Mouse (Mus musculus) limb, embryonic 14.5 days (tissue): ENCODE results near the gene Pprc1. TPM values are rescaled to one million over a fixed set of nuclear protein-coding genes. Genes with fewer than 3 reads are reported as not detected.

ENCODE experiments used
- ATAC-seq: fragments of 200-750 bp; cut with Nextera tagmentation; 2 replicates; pipeline ENCODE4 v1.8.0; 2017; ENCODE audit warnings: low read depth, moderate number of reproducible peaks, moderate TSS enrichment; ENCODE audit not compliant: low FRiP score
- DNase-seq: peaks from one replicate; pipeline ENCODE4 v3.0.0-alpha.2; 2015; ENCODE audit warnings: low spot score
- H3K27ac ChIP-seq: fragments of 300-500 bp; sonication (generic); replicated peaks from 2 replicates; pipeline ENCODE4 v1.5.1; 2014; ENCODE audit warnings: low read depth, mild to moderate bottlenecking, low read length, moderate library complexity, mixed read lengths
- H3K27me3 ChIP-seq: fragments of 300-500 bp; sonication (generic); 2 replicates; pipeline ENCODE4 v1.6.1; 2014; ENCODE audit warnings: low read length, mixed read lengths; ENCODE audit not compliant: control insufficient read depth, insufficient read depth
- H3K36me3 ChIP-seq: fragments of 300-500 bp; sonication (generic); 2 replicates; pipeline ENCODE4 v1.6.1; 2014; ENCODE audit warnings: mild to moderate bottlenecking, low read length, moderate library complexity, mixed read lengths; ENCODE audit not compliant: control insufficient read depth, insufficient read depth
- H3K4me1 ChIP-seq: fragments of 300-500 bp; sonication (generic); 2 replicates; pipeline ENCODE4 v1.6.1; 2014; ENCODE audit warnings: antibody characterized with exemption, low read length, mixed read lengths; ENCODE audit not compliant: control insufficient read depth, insufficient read depth
- H3K4me2 ChIP-seq: fragments of 300-500 bp; sonication (generic); replicated peaks from 2 replicates; pipeline ENCODE4 v1.6.1; 2014; ENCODE audit warnings: low read depth, mild to moderate bottlenecking, low read length, moderate library complexity; ENCODE audit not compliant: severe bottlenecking
- H3K4me3 ChIP-seq: fragments of 300-500 bp; sonication (generic); replicated peaks from 2 replicates; pipeline ENCODE4 v1.5.1; 2014; ENCODE audit warnings: low read length
- H3K9ac ChIP-seq: fragments of 300-500 bp; sonication (generic); 2 replicates; pipeline ENCODE4 v1.6.1; 2014; ENCODE audit warnings: mild to moderate bottlenecking, low read depth, low read length, moderate library complexity; ENCODE audit not compliant: severe bottlenecking
- H3K9me3 ChIP-seq: fragments of 300-500 bp; sonication (generic); 2 replicates; pipeline ENCODE4 v1.6.1; 2016; ENCODE audit warnings: low read length; ENCODE audit not compliant: control insufficient read depth
- POLR2A ChIP-seq: fragments of 200-500 bp; IDR thresholded peaks from 2 replicates; pipeline ENCODE4 v1.8.0; 2012; ENCODE audit warnings: inconsistent platforms, mild to moderate bottlenecking, moderate library complexity, borderline replicate concordance; ENCODE audit not compliant: insufficient read depth, insufficient read length; ENCODE audit errors: extremely low read depth
- WGBS: fragments of 180-500 bp; shearing (Covaris S2); extraction: QIAGEN DNeasy Blood & Tissue Kit; methylation state at CpG from one replicate; pipeline ENCODE4 v1.1.7; 2014; 5-methylcytosine and 5-hydroxymethylcytosine counted together
- polyA plus RNA-seq, 2 experiments: library from polyadenylated mRNA; depleted of rRNA in 1 of 2; stranded (reverse) in 1 of 2; unstranded in 1 of 2; fragments of >200 nt; fragmentation: Nextera tagmentation in 1 of 2; extraction: Ambion mirVana in 1 of 2; gene quantifications; 2 replicates each; pipeline versions ENCODE4 v1.2.1 to v1.2.3; 2012 to 2014

Pprc1 gene
- polyA plus RNA-seq, 2 experiments = 40.5 to 61.5 TPM

- Histone ChIP-seq H3K36me3 (peaks cover 61% of the 10 kb centered on the region), H3K4me2 (peak within 1 kb of the TSS; percentile 73), H3K27me3 (no peaks in the 10 kb centered on the region), H3K27ac (peak within 1 kb of the TSS; percentile 75), H3K9me3 (no peaks in the 10 kb centered on the region), H3K4me1 (peaks cover 6% of the 10 kb centered on the region; the same call in 1 of the 2 replicates), H3K9ac (peak within 1 kb of the TSS; percentile 73), H3K4me3 (peak within 1 kb of the TSS; percentile 84)
- under 1% methylated on average over 66 of the region's 66 CpGs for WGBS
- ATAC-seq (peak; percentile 96), DNase-seq (peak; percentile 97)
- TF ChIP-seq POLR2A = 0 out of 2 replicates have a peak, but pooled peaks have one; percentile 54
These were observed 31.2 kb downstream of the Pprc1 start, which contains the start of gene Nolc1 for GRCm38 (mm10) chr19:46075616-46076607. Gene Nolc1, plus strand, starts transcription at chr19:46075863.

- Histone ChIP-seq H3K9ac (no peak overlapping the region), H3K4me2 (no peak overlapping the region), H3K9me3 (no peaks in the 10 kb centered on the region), H3K27me3 (no peaks in the 10 kb centered on the region), H3K36me3 (peaks cover 61% of the 10 kb centered on the region), H3K27ac (no peak overlapping the region), H3K4me1 (peaks cover 6% of the 10 kb centered on the region; the same call in 1 of the 2 replicates), H3K4me3 (no peak overlapping the region)
- DNase-seq (no peak), ATAC-seq (no peak)
- TF ChIP-seq POLR2A = no peak
- 66% methylated on average over 3 of the region's 3 CpGs for WGBS
These were observed 33.8 kb downstream of the Pprc1 start for GRCm38 (mm10) chr19:46078535-46078934.

GRCm38 (mm10) chr19:46085185-46085584, 40.5 kb downstream of the Pprc1 start:
- Histone ChIP-seq H3K4me1 (no peaks in the 10 kb centered on the region), H3K36me3 (peaks cover 54% of the 10 kb centered on the region), H3K4me2 (no peak overlapping the region), H3K4me3 (no peak overlapping the region), H3K9ac (no peak overlapping the region), H3K27ac (no peak overlapping the region), H3K9me3 (no peaks in the 10 kb centered on the region), H3K27me3 (no peaks in the 10 kb centered on the region)
- DNase-seq (no peak), ATAC-seq (no peak)
- 95% methylated on average over 8 of the region's 8 CpGs for WGBS
- TF ChIP-seq POLR2A = no peak

GRCm38 (mm10) chr19:46086337-46086736, 41.7 kb downstream of the Pprc1 start:
- no peaks in the 10 kb centered on the region for H3K27me3 ChIP-seq
- DNase-seq = peak; percentile 13
- WGBS = 59% methylated on average over 3 of the region's 3 CpGs

GRCm38 (mm10) chr19:46087871-46088270, 43.2 kb downstream of the Pprc1 start:
- Histone ChIP-seq H3K9ac (no peak overlapping the region), H3K4me3 (no peak overlapping the region), H3K27ac (no peak overlapping the region), H3K4me1 (no peaks in the 10 kb centered on the region), H3K36me3 (peaks cover 28% of the 10 kb centered on the region), H3K9me3 (no peaks in the 10 kb centered on the region), H3K27me3 (no peaks in the 10 kb centered on the region), H3K4me2 (no peak overlapping the region)
- DNase-seq (no peak), ATAC-seq (no peak)
- WGBS = 82% methylated on average over 7 of the region's 7 CpGs
- no peak for TF ChIP-seq POLR2A

More at GRCm38 (mm10) chr19:46086337-46086736, 41.7 kb downstream of the Pprc1 start:
- Histone ChIP-seq H3K4me1 (no peaks in the 10 kb centered on the region), H3K36me3 (peaks cover 43% of the 10 kb centered on the region), H3K27ac (no peak overlapping the region), H3K4me3 (no peak overlapping the region), H3K4me2 (no peak overlapping the region), H3K9me3 (no peaks in the 10 kb centered on the region), H3K9ac (no peak overlapping the region)
- TF ChIP-seq POLR2A = no peak
- no peak for ATAC-seq
